Mouse (Mus musculus): ENCODE data around the gene Dhodh. TPM values are rescaled to one million over a fixed set of nuclear protein-coding genes. Genes with fewer than 3 reads are reported as not detected.
A peak's percentile ranks its signal among the peaks of the same experiment; 100 is the strongest.

Dhodh gene
- total RNA-seq, 2 experiments from 2014 or later: 17.7 to 19.6 TPM

DNA sequence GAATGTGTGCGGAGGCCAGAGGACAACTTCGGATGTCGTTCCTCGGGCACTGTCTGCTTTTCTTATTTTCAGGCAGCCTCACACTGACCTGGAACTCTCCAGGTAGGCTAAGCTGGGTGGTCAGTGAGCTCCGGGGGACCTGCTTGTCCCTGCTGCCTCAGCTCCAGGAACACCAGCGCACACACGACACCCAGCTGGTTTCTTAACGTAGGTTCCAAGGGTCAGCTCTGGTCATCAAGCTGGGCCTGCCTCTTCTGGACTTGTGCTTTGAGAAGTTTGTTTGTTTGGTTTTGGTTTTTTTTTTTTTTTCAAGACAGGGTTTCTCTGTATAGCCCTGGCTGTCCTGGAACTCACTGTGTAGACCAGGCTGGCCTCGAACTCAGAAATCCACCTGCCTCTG is 17.6 kb downstream of the Dhodh start:
- intact Hi-C loops (cut with DNase I): no loop called here
- no peak for DNase-seq (ENCODE audit: low spot score)

- DNase-seq (ENCODE audit: low spot score): no peak
- intact Hi-C loops (cut with DNase I): no loop called here
These were observed 21.4 kb downstream of the Dhodh start for GRCm38 (mm10) chr8:109586972-109587504.

GRCm38 (mm10) chr8:109585652-109586051 is 22.8 kb downstream of the Dhodh start:
- intact Hi-C loops (cut with DNase I): no loop called here
- no peak for DNase-seq (ENCODE audit: low spot score)

DNA sequence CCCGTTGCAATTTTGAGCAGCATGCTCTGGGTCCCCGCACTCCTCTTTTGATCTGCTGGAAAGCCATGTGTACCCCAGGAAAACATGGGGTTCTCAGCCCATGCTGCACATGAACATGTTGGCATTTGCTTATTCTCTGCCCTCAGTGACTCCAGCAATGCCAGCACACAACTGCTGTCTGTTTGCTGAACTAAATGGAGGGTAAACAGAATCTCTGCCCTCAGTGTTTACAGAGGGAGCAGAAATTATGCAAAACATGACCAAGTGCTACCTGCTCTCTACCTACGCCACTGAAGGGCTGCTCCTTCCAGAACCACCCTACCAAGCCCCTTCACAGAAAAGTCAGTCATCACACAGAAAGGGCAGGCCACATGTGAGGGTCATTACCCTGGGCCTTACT is 23.6 kb downstream of the Dhodh start:
- no peak for DNase-seq (ENCODE audit: low spot score)
- intact Hi-C loops (cut with DNase I): no loop called here

GRCm38 (mm10) chr8:109584293-109584692 is 24.2 kb downstream of the Dhodh start:
- DNase-seq (ENCODE audit: low spot score): no peak
- intact Hi-C loops (cut with DNase I): no loop called here

GRCm38 (mm10) chr8:109578900-109579301 is 29.6 kb downstream of the Dhodh start, which contains the start of gene Hp:
Gene Hp, minus strand, starts transcription at chr8:109579172.
- DNase-seq (ENCODE audit: low spot score): no peak
- intact Hi-C loops (cut with DNase I): no loop called here

DNA sequence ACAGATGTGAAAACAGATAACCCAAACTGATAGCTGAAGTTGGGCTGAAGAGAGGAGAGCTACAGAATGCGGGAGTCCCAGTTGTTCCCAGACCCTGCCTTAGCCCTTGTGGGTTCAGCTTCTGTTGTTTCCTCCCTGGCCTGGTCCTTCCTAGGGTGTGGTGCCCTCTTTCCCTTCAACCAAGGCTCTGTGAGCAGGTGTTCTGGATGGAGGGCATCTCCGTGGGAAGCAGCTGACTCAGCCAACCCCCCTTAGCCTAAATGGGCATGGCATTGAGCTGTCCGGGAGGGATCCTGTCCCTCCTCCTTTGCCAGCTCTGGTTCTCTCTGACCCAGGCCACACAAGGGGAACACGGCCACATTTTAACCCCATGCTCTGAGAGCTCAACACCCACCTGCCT is 32.2 kb downstream of the Dhodh start:
- intact Hi-C loops (cut with DNase I): no loop called here
- DNase-seq (ENCODE audit: low spot score): no peak

GRCm38 (mm10) chr8:109571139-109571538 is 37.3 kb downstream of the Dhodh start:
- no peak for DNase-seq (ENCODE audit: low spot score)
- intact Hi-C loops (cut with DNase I): no loop called here

GRCm38 (mm10) chr8:109565498-109566333 is 42.8 kb downstream of the Dhodh start, which contains the start of the genes Dhx38 and Txnl4b:
Gene Dhx38, minus strand, starts transcription at chr8:109565861.
Gene Txnl4b, plus strand, starts transcription at chr8:109565892.
- intact Hi-C loops (cut with DNase I): loop anchor here (1.0 to 10.0 kb wide), 4 partner anchors 43 to 1981 kb away; partner anchors contain the start of genes Ap1g1, Cmtr2, Dhodh and Psmd7
- DNase-seq (ENCODE audit: low spot score): peak; percentile 98

DNA sequence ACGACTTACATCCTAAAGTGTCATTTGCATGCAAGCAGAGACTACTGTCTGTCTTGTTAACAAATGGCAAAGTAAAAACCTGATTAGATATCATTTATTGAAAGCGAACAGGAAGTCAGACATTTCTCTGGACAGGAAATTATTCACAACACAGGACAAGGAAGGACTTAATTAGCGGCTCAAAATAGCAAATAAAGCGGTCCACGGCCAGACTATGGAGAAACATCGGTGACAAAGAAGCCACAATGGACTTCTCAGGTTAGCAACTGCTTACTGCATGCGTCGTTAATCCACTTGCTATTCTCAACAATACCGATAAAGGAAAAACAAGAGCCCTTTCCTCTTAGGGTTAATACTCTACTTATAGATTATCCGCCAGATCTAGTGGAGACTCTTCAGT is 43.7 kb downstream of the Dhodh start:
- no peak for DNase-seq (ENCODE audit: low spot score)
- intact Hi-C loops (cut with DNase I): loop anchor here (1.0 to 10.0 kb wide), 4 partner anchors 44 to 1980 kb away; partner anchors contain the start of genes Ap1g1, Cmtr2, Dhodh and Psmd7

GRCm38 (mm10) chr8:109563881-109564280 is 44.6 kb downstream of the Dhodh start:
- intact Hi-C loops (cut with DNase I): loop anchor here (10.0 kb wide), 1 partner anchor 1979 kb away; the partner anchor contains the start of gene Psmd7
- no peak for DNase-seq (ENCODE audit: low spot score)

DNA sequence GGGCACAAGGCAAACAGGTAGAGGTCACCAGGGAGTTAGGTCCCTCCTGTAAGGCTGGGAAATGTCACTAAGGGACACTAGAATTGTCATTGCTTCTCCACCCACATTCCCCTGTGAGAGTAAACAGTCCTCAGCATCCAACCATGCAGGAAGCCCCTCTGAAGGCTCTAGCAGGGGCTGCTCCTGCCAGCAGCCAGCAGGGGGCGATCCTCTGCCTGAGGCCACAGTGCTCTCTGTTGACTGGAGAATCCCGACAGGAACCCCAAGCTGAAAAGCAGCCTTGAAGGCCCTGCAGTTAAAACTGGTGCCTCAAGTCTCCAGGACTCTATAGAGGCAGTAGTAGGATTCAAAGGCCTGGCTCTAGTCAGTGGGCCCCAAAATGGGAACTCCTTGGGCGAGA is 56.8 kb downstream of the Dhodh start:
- no peak for DNase-seq (ENCODE audit: low spot score)
- intact Hi-C loops (cut with DNase I): no loop called here

DNA sequence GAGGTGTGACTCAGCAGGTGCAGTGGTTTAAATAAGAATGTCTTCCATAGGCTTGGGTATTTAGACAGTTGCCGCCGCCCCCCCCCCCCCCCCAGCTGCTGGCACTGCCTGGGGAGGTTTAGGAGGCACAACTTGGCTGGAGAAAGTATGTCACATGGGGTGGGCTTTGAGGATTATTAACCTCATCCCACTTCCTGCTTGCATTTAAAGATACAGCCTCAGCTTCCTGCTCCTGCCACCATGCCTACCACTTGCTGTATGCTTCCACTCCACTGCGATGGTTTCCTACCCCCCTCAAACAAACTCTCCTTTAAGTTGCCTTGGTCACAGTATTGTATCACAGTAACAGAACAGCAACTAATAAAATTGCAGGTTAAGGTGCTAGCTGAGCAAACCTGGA is 64.4 kb downstream of the Dhodh start:
- DNase-seq (ENCODE audit: low spot score): no peak
- intact Hi-C loops (cut with DNase I): no loop called here

DNA sequence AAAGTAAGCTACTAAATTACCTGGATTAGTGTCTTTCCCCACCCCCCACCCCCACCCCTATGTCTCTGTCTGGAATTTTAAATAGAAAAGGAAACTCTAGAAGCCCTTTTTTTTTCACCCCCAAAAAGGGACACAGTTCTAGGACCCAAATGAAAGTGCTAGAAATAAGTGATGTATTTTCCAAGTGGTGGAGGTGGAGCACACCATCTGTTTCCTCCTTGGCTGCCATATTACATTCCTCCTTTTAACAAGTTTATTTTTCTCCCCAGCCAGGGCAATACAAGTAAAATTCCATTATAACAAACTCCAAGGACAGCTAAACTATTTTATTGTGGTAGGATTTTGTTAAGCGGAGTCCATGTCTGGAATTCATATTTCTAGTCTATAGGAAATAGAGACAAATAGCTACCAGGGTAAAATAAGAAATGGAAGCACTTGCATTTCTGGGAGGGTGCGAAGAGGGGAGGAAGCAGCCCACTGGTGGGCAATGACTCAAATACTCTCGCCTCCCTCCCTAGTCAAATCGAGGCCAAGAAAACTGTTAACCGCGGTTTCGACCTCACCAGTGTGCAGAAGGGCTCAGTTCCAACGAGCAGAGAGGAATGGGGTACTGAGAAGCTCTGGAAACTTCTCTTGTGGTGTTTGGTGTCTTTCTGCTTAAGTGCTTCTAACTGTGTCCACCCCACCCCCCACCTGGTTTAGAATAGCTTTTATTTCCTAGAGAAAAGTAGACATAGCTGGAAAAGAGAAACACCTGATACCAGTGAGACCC is 65.5 kb downstream of the Dhodh start:
- intact Hi-C loops (cut with DNase I): no loop called here

GRCm38 (mm10) chr8:109542165-109542564 is 66.3 kb downstream of the Dhodh start:
- intact Hi-C loops (cut with DNase I): no loop called here

More for the DNA sequence above, 65.5 kb downstream of the Dhodh start:
- DNase-seq (ENCODE audit: low spot score): no peak

More at GRCm38 (mm10) chr8:109542165-109542564, 66.3 kb downstream of the Dhodh start:
- DNase-seq (ENCODE audit: low spot score): no peak

Other genes with a start within 250 kb of the Dhodh start
- gene Pmfbp1, start 114.6 kb downstream of the Dhodh start, total RNA-seq (2021): not detected
- gene Dhx38, start 42.8 kb downstream of the Dhodh start, total RNA-seq (2021): 10 to 100 TPM; 11.6 to 12.5 TPM
- gene Txnl4b, start 42.8 kb downstream of the Dhodh start, total RNA-seq (2021): 1 to 10 TPM; 4.1 to 4.9 TPM
- gene Hp, start 29.5 kb downstream of the Dhodh start, total RNA-seq (2021): 1 to 10 TPM; 3.8 to 9.2 TPM
- not detected for gene Pkd1l3, start 5.8 kb upstream of the Dhodh start, total RNA-seq (2021)
- gene Ist1, start 84.6 kb upstream of the Dhodh start, total RNA-seq (2021): 10 to 100 TPM; 36.7 to 45.7 TPM
- 1 to 10 TPM; 6.1 to 7.3 TPM for gene Zfp821, start 96.9 kb upstream of the Dhodh start, total RNA-seq (2021)
- gene Atxn1l, start 129.1 kb upstream of the Dhodh start, total RNA-seq (2021): 10 to 100 TPM; 20.1 to 20.5 TPM
- gene Ap1g1, start 169.9 kb upstream of the Dhodh start, total RNA-seq (2021): 10 to 100 TPM; 38.0 to 41.4 TPM